Mouse (Mus musculus) intestine, embryonic 16.5 days (tissue): ENCODE data around the gene Srcin1. TPM values are rescaled to one million over a fixed set of nuclear protein-coding genes. Genes with fewer than 3 reads are reported as not detected.

Source experiments
- ATAC-seq: fragments of 200-750 bp; cut with Nextera tagmentation; 2 replicates; pipeline ENCODE4 v1.8.0; 2017; ENCODE audit warnings: moderate TSS enrichment, moderate library complexity
- H3K27ac ChIP-seq: fragments of 300-500 bp; sonication (generic); 2 replicates; pipeline ENCODE4 v1.5.1; 2014; ENCODE audit warnings: mild to moderate bottlenecking, low read length
- H3K27me3 ChIP-seq: fragments of 300-500 bp; sonication (generic); replicated peaks from 2 replicates; pipeline ENCODE4 v1.6.1; 2014; ENCODE audit warnings: low read length, control low read depth, mixed read lengths; ENCODE audit not compliant: control insufficient read depth, insufficient read depth
- H3K36me3 ChIP-seq: fragments of 300-500 bp; sonication (generic); 2 replicates; pipeline ENCODE4 v1.6.1; 2014; ENCODE audit warnings: low read length, control low read depth; ENCODE audit not compliant: control insufficient read depth, insufficient read depth
- H3K4me1 ChIP-seq: fragments of 300-500 bp; sonication (generic); 2 replicates; pipeline ENCODE4 v1.6.1; 2014; ENCODE audit warnings: low read length, control low read depth, mixed read lengths; ENCODE audit not compliant: control insufficient read depth, insufficient read depth
- H3K4me2 ChIP-seq: fragments of 300-500 bp; sonication (generic); 2 replicates; pipeline ENCODE4 v1.6.1; 2014; ENCODE audit warnings: low read depth, low read length, control low read depth
- H3K4me3 ChIP-seq: fragments of 300-500 bp; sonication (generic); 2 replicates; pipeline ENCODE4 v1.5.1; 2014; ENCODE audit warnings: mild to moderate bottlenecking, low read length
- H3K9ac ChIP-seq: fragments of 300-500 bp; sonication (generic); 2 replicates; pipeline ENCODE4 v1.6.1; 2014; ENCODE audit warnings: low read depth, low read length
- H3K9me3 ChIP-seq: fragments of 300-500 bp; sonication (generic); 2 replicates; pipeline ENCODE4 v1.6.1; 2016; ENCODE audit warnings: low read length, control low read depth; ENCODE audit not compliant: control insufficient read depth
- WGBS: fragments of 180-500 bp; shearing (Covaris S2); extraction: QIAGEN DNeasy Blood & Tissue Kit; methylation state at CpG from one replicate; pipeline ENCODE4 v1.1.7; 2014; 5-methylcytosine and 5-hydroxymethylcytosine counted together
- polyA plus RNA-seq: library from polyadenylated mRNA; unstranded; fragments of >200 nt; fragmentation: Nextera tagmentation; extraction: Ambion mirVana; gene quantifications from 2 replicates; pipeline ENCODE4 v1.2.1, GENCODE M21; 2015

Gene Srcin1
- polyA plus RNA-seq, 1 experiment from 2014 or later: 0.12 TPM

- no peak for ATAC-seq
- H3K4me1 ChIP-seq: no peaks in the 10 kb centered on the region
- 95% methylated on average over 3 of the region's 3 CpGs for whole genome bisulfite sequencing
These were observed 114.6 kb downstream of the Srcin1 start for GRCm38 (mm10) chr11:97461307-97461820.

More at GRCm38 (mm10) chr11:97461307-97461820, 114.6 kb downstream of the Srcin1 start:
- Histone ChIP-seq H3K4me2 (no peak overlapping the region), H3K9me3 (no peaks in the 10 kb centered on the region), H3K27me3 (no peaks in the 10 kb centered on the region), H3K36me3 (peaks cover 20% of the 10 kb centered on the region), H3K9ac (no peak overlapping the region), H3K27ac (no peak overlapping the region), H3K4me3 (no peak overlapping the region)

Other genes with a start within 250 kb of the Srcin1 start
- gene Gpr179, start 224.1 kb downstream of the Srcin1 start, polyA plus RNA-seq: 0.11 and 0.13 TPM in 2 replicates
- 1.8 and 2.1 TPM in 2 replicates for gene Socs7, start 213.6 kb downstream of the Srcin1 start, polyA plus RNA-seq
- 2.7 and 3.0 TPM in 2 replicates for gene Arhgap23, start 160.7 kb downstream of the Srcin1 start, polyA plus RNA-seq
- 0.18 and 0.45 TPM in 2 replicates for gene 4933428G20Rik, start 75.8 kb downstream of the Srcin1 start, polyA plus RNA-seq
- gene Epop, start 53.5 kb upstream of the Srcin1 start, polyA plus RNA-seq: 1.1 and 1.3 TPM in 2 replicates
- 2.2 and 2.6 TPM in 2 replicates for gene Mllt6, start 87.2 kb upstream of the Srcin1 start, polyA plus RNA-seq
- gene Cisd3, start 109.6 kb upstream of the Srcin1 start, polyA plus RNA-seq: 120 and 135 TPM in 2 replicates
- gene Pcgf2, start 124.3 kb upstream of the Srcin1 start, polyA plus RNA-seq: 11.9 and 12.1 TPM in 2 replicates
- 419 and 429 TPM in 2 replicates for gene Psmb3, start 127.2 kb upstream of the Srcin1 start, polyA plus RNA-seq
- 0.71 and 0.86 TPM in 2 replicates for gene Pip4k2b, start 168.5 kb upstream of the Srcin1 start, polyA plus RNA-seq
- 11.1 and 11.9 TPM in 2 replicates for gene Cwc25, start 190.4 kb upstream of the Srcin1 start, polyA plus RNA-seq
- gene 1700001P01Rik, start 199.7 kb upstream of the Srcin1 start, polyA plus RNA-seq: not detected in 2 replicates
- gene Rpl23, start 206.3 kb upstream of the Srcin1 start, polyA plus RNA-seq: 466 and 491 TPM in 2 replicates
- 141 and 148 TPM in 2 replicates for gene Lasp1, start 222.8 kb upstream of the Srcin1 start, polyA plus RNA-seq